Mouse (Mus musculus) cerebellum, postnatal 14 days (tissue): ENCODE data around the gene Pcca.
"Not testable (repeated sequence)": the region's sequence is repeated elsewhere in the genome, so short reads cannot be mapped to it uniquely, and the experiment has no call there.

ENCODE experiments used
- DNase-seq, 2 experiments: peaks; one replicate each; pipeline ENCODE4 v3.0.0; 2021; ENCODE audit warnings: mixed read lengths in 2 of 2

The Pcca gene

GRCm38 (mm10) chr14:122560893-122561452 lies 26.8 kb downstream of the Pcca start:
- not testable (repeated sequence) for DNase-seq

DNA sequence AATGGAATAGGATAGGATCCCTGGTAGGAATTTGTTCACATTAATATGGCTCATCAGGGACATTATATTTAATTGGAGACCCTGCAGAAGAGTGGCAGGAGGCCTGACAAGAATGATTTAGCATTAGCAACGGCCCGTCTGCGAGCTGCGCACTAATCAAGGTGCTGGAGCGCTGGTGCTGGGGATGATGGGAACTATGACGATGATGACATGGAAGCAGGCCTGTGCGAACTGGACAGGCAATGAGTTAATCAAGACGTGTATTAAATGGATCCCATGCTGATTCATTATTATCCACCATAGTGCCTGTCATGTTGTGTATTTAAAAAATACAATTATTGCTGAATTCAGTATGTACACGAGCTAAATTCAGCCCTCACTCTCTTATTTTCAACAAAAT lies 36.7 kb downstream of the Pcca start:
- no peak for DNase-seq

GRCm38 (mm10) chr14:122574064-122574751 lies 40.1 kb downstream of the Pcca start:
- DNase-seq: no peak

GRCm38 (mm10) chr14:122577816-122578215 lies 43.7 kb downstream of the Pcca start:
- DNase-seq: peak in 1 of 2 experiments; percentile 8

- DNase-seq: no peak
Measured at GRCm38 (mm10) chr14:122582057-122582456, 47.9 kb downstream of the Pcca start.

DNA sequence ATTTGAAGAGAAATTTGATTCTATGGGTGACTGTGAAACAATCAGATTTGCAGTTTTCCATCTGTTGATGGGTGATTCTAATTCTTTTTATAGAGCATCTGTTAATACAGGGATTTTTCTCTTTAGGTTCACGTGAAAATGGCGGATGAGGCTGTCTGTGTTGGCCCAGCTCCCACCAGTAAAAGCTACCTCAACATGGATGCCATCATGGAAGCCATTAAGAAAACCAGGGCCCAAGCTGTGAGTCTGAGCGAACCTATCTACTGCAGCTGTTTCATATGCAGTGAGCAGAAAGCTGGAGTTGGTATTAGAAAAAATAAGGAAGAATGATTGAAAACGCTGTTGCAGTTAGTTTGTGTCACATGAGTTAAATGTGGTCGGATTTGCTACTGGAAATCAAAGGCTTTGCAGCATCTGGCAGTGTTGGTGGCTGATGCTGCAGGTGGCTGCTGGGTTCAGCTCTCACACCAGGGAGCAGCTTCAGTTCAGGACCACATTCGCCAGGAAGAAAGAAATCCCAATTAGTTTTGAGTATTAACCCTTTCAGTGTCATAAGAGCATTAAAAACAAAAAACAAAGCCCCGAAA lies 48.5 kb downstream of the Pcca start:
- DNase-seq: no peak

- DNase-seq: not testable (repeated sequence)
Measured at GRCm38 (mm10) chr14:122584087-122584486, 50.0 kb downstream of the Pcca start.

GRCm38 (mm10) chr14:122586942-122587341 lies 52.8 kb downstream of the Pcca start:
- no peak for DNase-seq

DNA sequence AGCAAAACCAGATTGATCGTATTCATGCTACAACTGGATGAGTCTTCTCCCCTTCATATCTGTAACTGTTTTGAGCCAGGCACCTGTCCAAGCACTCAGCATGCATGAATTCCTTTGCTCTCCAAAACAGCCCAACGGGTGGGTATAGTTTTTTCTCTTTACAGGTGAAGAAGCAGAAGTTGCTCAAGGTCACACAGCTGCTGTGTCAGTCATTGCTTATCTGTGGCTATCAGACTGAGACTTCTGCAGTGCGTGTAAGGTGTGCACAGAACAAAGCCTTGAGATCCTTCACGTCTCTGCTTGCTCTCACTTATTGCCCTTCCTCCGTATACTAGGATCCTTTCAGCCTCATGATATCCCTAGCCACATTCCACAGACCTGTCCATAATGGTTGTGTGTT lies 63.4 kb downstream of the Pcca start:
- DNase-seq: no peak

- DNase-seq: no peak
Measured at GRCm38 (mm10) chr14:122598802-122599201, 64.7 kb downstream of the Pcca start.

DNA sequence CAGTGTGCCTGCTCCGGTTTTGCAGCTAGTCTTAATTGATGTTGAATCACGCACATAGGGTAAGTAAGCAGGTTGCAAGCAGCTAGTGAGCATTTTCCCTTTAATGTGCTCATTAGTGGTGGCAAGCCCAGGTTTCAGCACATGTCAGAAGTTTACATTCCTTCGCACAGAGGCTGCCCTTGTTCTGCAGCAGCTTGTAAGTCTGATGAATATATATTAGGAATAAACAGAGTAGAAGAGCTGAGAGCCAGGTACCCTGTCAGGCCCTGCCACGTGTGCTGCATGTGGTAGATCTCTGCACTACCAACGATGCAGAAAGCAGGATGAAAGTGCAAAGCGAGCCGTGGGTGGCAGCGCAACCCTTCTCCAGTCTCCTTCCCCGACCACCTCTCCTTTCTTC lies 65.7 kb downstream of the Pcca start:
- DNase-seq: no peak

GRCm38 (mm10) chr14:122602701-122603100 lies 68.6 kb downstream of the Pcca start:
- no peak for DNase-seq

- DNase-seq: no peak
Measured at GRCm38 (mm10) chr14:122606499-122606898, 72.4 kb downstream of the Pcca start.

DNA sequence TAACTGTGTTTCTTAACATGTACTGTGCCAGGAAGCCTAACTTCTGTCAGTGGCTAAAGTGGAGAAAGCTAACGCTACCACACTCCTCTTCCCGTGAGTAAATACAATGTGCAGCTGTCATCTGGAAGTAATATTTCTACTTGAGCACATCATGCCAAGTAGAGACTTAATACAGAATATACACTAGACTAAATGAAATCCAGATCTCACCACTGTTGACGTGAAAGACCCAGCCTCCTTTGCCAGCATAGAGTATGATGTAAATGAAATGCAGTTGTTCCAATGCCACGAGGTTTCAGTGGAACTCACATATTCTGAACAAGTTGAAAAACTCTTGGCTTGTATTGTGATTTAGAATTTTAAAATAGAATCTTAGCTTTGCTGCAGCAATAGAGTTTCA lies 73.3 kb downstream of the Pcca start:
- no peak for DNase-seq

DNA sequence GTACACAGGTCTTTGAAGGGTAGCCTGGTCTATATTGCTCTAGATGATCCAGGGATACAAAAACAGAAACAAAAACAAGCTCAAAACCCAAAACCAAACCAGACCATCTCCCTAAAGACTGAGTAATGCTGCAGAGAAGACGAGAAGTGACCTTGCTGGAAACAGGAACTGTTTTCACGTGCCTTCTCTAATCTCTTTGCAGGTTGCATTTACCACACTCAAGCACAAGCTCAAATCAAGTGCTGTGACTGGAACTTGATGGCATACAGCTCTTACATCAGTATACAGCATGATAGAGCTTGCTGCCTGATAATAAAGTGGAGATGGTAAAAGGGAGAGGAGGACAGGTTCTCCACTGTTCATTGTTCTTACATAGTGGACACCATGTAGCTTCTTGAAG lies 74.2 kb downstream of the Pcca start:
- DNase-seq: no peak

DNA sequence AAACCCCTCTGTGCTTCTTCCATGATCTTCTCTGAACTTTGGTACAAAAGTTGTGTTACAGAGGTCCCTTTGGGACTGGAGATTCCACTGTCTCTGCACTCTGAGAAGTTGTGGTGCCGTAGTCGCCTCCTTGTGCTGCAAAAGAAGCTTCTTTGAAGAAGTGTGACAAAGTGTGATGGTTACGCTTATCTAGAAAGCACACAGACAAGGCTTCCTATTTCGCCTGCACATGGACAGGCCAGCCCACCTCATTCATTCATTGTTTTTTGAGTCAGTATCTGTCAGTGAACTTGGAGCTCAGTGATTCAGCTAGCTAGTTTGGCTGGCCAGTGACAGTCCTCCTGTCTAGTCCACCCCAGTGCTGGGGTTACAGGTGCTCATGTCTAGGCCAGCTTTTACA lies 76.9 kb downstream of the Pcca start:
- no peak for DNase-seq

GRCm38 (mm10) chr14:122612317-122612716 lies 78.2 kb downstream of the Pcca start:
- DNase-seq: no peak

GRCm38 (mm10) chr14:122617656-122618055 lies 83.5 kb downstream of the Pcca start:
- no peak for DNase-seq

DNA sequence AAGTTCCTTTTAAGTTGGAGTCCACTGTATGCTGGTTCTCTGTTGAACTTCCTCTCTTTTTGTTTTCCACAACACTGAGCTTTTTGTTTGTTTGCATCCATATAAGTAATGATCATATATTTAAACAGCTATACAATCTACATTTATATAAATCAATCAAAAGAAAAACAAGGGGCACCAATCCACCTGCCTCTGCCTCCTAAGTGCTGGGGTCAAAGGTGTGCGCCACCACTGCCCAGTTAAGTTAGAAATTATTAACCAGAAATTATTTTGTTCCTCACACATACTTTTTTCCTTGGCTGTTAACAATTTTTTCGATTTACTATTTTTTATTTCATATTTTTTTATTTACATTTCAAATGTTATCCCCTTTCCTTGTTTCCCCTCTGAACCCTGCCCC lies 99.3 kb downstream of the Pcca start:
- DNase-seq: no peak

DNA sequence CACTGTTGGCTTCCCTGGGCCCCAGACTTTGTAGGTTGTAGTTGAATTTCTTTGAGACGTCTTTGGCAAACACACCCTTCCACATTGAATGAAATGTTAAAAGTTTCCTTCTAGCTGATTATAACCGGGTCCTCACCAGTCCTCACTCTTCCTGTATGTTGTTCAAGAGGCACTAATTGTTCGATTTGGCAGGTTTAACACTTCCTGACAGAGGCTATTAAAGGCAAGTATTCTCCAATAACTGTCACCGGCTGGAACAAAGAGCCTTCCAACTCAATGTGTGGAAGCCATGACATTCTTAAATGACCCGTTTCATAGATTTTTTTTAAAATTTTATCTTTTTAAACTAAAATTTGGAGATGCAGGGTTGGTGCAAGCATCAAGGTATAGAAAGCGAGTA lies 102.5 kb downstream of the Pcca start:
- no peak for DNase-seq

DNA sequence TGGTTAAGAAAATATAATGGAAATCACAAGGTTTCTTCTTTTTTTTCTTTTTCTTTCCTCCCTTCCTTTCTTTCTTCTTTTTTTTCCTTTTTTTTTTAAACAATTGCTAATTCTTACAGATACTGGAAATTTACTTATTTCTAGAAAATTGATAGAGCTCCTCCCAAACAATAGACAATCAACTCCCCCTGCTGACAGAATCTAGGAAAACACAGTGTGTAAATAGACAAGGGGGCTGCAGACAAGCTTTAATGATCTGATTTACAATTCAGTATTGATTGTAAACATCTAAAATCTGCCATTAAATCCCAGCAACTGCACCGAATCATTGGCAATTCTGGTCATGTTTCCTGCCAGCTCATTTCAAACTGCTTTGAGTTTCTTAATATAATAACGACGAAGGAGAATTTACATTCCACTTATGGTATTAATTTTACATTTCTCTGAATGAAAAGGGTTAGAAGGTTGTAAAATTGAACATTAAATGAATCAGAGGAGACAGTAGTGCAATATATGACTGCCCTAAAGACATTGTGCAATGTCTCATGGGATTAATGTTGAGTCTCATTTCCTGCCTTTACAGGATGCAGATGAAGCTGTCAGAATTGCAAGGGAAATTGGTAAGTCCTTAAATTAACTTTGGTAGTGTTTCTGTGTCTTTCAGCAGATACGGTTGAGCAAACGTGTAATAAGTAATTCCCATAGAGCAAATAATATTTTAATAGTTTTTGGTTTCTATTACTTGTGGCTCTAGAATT lies 103.9 kb downstream of the Pcca start:
- peak; percentile 25 to 38 for DNase-seq

- DNase-seq: no peak
Measured at GRCm38 (mm10) chr14:122639168-122639720, 105.1 kb downstream of the Pcca start.

DNA sequence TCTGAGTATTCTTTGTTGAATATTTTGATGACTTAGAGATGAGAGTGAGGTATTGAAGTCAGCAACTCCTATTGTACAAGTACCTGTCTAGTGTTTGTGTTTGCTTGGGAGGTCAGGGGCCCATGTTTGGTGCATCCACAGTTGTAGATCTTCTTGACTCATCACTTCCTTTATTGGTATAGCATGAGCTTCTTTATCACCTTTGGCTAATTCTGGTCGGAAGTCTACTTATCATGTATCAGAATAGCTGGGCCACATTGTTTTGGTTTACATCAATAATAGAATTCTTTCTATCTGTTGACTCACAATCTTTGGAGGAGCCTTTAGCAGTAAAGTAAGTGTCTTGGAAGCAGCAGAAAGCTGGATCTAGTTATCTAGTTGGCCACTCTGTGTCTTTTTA lies 108.3 kb downstream of the Pcca start:
- no peak for DNase-seq
